Mouse (Mus musculus) heart, embryonic 12.5 days (tissue): Measurements from ENCODE around the gene Tom1l2. TPM values are rescaled to one million over a fixed set of nuclear protein-coding genes. Genes with fewer than 3 reads are reported as not detected.

Source experiments
- ATAC-seq: fragments of 200-750 bp; cut with Nextera tagmentation; 2 replicates; pipeline ENCODE4 v1.8.0; 2017; ENCODE audit warnings: moderate TSS enrichment, moderate library complexity; ENCODE audit not compliant: insufficient number of reproducible peaks, low FRiP score
- H3K27ac ChIP-seq: fragments of 300-500 bp; sonication (generic); 2 replicates; pipeline ENCODE4 v1.5.1; 2016; ENCODE audit warnings: mild to moderate bottlenecking, moderate library complexity; ENCODE audit not compliant: poor library complexity, severe bottlenecking
- H3K27me3 ChIP-seq: fragments of 300-500 bp; sonication (generic); replicated peaks from 2 replicates; pipeline ENCODE4 v1.6.1; 2016; ENCODE audit warnings: mild to moderate bottlenecking, moderate library complexity
- H3K36me3 ChIP-seq: fragments of 300-500 bp; sonication (generic); 2 replicates; pipeline ENCODE4 v1.6.1; 2016; ENCODE audit warnings: mild to moderate bottlenecking, moderate library complexity
- H3K4me1 ChIP-seq: fragments of 300-500 bp; sonication (generic); replicated peaks from 2 replicates; pipeline ENCODE4 v1.6.1; 2016; ENCODE audit warnings: mild to moderate bottlenecking
- H3K4me2 ChIP-seq: fragments of 300-500 bp; sonication (generic); 2 replicates; pipeline ENCODE4 v1.6.1; 2016; ENCODE audit warnings: mild to moderate bottlenecking, moderate library complexity
- H3K4me3 ChIP-seq: fragments of 300-500 bp; sonication (generic); 2 replicates; pipeline ENCODE4 v1.5.1; 2016; ENCODE audit warnings: mild to moderate bottlenecking
- H3K9ac ChIP-seq: fragments of 300-500 bp; sonication (generic); 2 replicates; pipeline ENCODE4 v1.6.1; 2016; ENCODE audit warnings: mild to moderate bottlenecking, moderate library complexity
- H3K9me3 ChIP-seq: fragments of 300-500 bp; sonication (generic); replicated peaks from 2 replicates; pipeline ENCODE4 v1.6.1; 2016; ENCODE audit warnings: mild to moderate bottlenecking, moderate library complexity
- WGBS: fragments of 180-500 bp; shearing (Covaris S2); methylation state at CpG from one replicate; pipeline ENCODE4 v1.1.7; 2016; 5-methylcytosine and 5-hydroxymethylcytosine counted together
- polyA plus RNA-seq: library from polyadenylated mRNA; unstranded; fragments of >200 nt; fragmentation: Nextera tagmentation; extraction: Ambion mirVana; gene quantifications from 2 replicates; pipeline ENCODE4 v1.2.1, GENCODE M21; 2016

Tom1l2 gene
- polyA plus RNA-seq, 1 experiment from 2014 or later, result 32.1 TPM

GRCm38 (mm10) chr11:60189501-60190040 is 163.1 kb downstream of the Tom1l2 start:
- Histone ChIP-seq H3K4me3 (no peak overlapping the region), H3K36me3 (peaks cover 95% of the 10 kb centered on the region), H3K9me3 (peaks cover 4% of the 10 kb centered on the region), H3K4me1 (peaks cover 46% of the 10 kb centered on the region), H3K27ac (peak overlapping the region; percentile 28; the same call in 1 of the 2 replicates), H3K4me2 (no peak overlapping the region), H3K9ac (no peak overlapping the region), H3K27me3 (no peaks in the 10 kb centered on the region)
- ATAC-seq, result no peak
- WGBS, result 79% methylated on average over 21 of the region's 21 CpGs

GRCm38 (mm10) chr11:60188275-60188853 is 164.3 kb downstream of the Tom1l2 start:
- no peak overlapping the region for H3K27ac ChIP-seq
- no peak overlapping the region for H3K4me2 ChIP-seq
- ATAC-seq, result no peak
- H3K9ac ChIP-seq, result no peak overlapping the region
- H3K4me1 ChIP-seq, result peaks cover 55% of the 10 kb centered on the region
- H3K9me3 ChIP-seq, result no peaks in the 10 kb centered on the region
- H3K27me3 ChIP-seq, result no peaks in the 10 kb centered on the region
- 87% methylated on average over 25 of the region's 25 CpGs for WGBS
- H3K4me3 ChIP-seq, result no peak overlapping the region
- peaks cover 83% of the 10 kb centered on the region for H3K36me3 ChIP-seq

- H3K9me3 ChIP-seq, result no peaks in the 10 kb centered on the region
- no peak overlapping the region for H3K4me2 ChIP-seq
- no peaks in the 10 kb centered on the region for H3K27me3 ChIP-seq
- ATAC-seq, result no peak
- H3K4me1 ChIP-seq, result peaks cover 58% of the 10 kb centered on the region
- WGBS, result 90% methylated on average over 11 of the region's 11 CpGs
- peaks cover 70% of the 10 kb centered on the region for H3K36me3 ChIP-seq
- H3K4me3 ChIP-seq, result no peak overlapping the region
- H3K9ac ChIP-seq, result no peak overlapping the region
- no peak overlapping the region for H3K27ac ChIP-seq
Measured at GRCm38 (mm10) chr11:60187070-60187469, 165.6 kb downstream of the Tom1l2 start.

GRCm38 (mm10) chr11:60185396-60186231 is 167.1 kb downstream of the Tom1l2 start:
- no peak overlapping the region for H3K4me2 ChIP-seq
- H3K4me1 ChIP-seq, result peaks cover 72% of the 10 kb centered on the region
- H3K27me3 ChIP-seq, result no peaks in the 10 kb centered on the region
- peak overlapping the region; percentile 3; the same call in 1 of the 2 replicates for H3K9ac ChIP-seq
- H3K4me3 ChIP-seq, result no peak overlapping the region
- no peaks in the 10 kb centered on the region for H3K9me3 ChIP-seq
- peaks cover 56% of the 10 kb centered on the region for H3K36me3 ChIP-seq
- 71% methylated on average over 20 of the region's 20 CpGs for WGBS
- no peak overlapping the region for H3K27ac ChIP-seq
- no peak for ATAC-seq

- peaks cover 73% of the 10 kb centered on the region for H3K4me1 ChIP-seq
- H3K9me3 ChIP-seq, result no peaks in the 10 kb centered on the region
- H3K27ac ChIP-seq, result 0 out of 2 replicates have a peak overlapping the region, but pooled peaks have one; percentile 34
- H3K36me3 ChIP-seq, result peaks cover 47% of the 10 kb centered on the region
- 43% methylated on average over 22 of the region's 22 CpGs for WGBS
- H3K4me3 ChIP-seq, result no peak overlapping the region
- no peak for ATAC-seq
- H3K27me3 ChIP-seq, result no peaks in the 10 kb centered on the region
- H3K4me2 ChIP-seq, result no peak overlapping the region
- H3K9ac ChIP-seq, result peak overlapping the region; percentile 3; the same call in 1 of the 2 replicates
Measured at GRCm38 (mm10) chr11:60184346-60185325, 168.1 kb downstream of the Tom1l2 start.

GRCm38 (mm10) chr11:60182741-60183140 is 170.0 kb downstream of the Tom1l2 start:
- H3K27ac ChIP-seq, result peak overlapping the region; percentile 42
- 65% methylated on average over 2 of the region's 2 CpGs for WGBS

GRCm38 (mm10) chr11:60182116-60182670 is 170.5 kb downstream of the Tom1l2 start:
- no peak for ATAC-seq
- peaks cover 92% of the 10 kb centered on the region for H3K4me1 ChIP-seq
- H3K9ac ChIP-seq, result peak overlapping the region; percentile 38; the same call in 1 of the 2 replicates
- peak overlapping the region; percentile 5; the same call in 1 of the 2 replicates for H3K4me2 ChIP-seq
- 66% methylated on average over 12 of the region's 12 CpGs for WGBS
- no peak overlapping the region for H3K4me3 ChIP-seq
- no peaks in the 10 kb centered on the region for H3K9me3 ChIP-seq
- peak overlapping the region; percentile 42 for H3K27ac ChIP-seq
- no peaks in the 10 kb centered on the region for H3K27me3 ChIP-seq
- peaks cover 22% of the 10 kb centered on the region for H3K36me3 ChIP-seq

More at GRCm38 (mm10) chr11:60182741-60183140, 170.0 kb downstream of the Tom1l2 start:
- H3K4me1 ChIP-seq, result peaks cover 86% of the 10 kb centered on the region
- no peaks in the 10 kb centered on the region for H3K27me3 ChIP-seq
- no peak overlapping the region for H3K4me2 ChIP-seq
- no peak for ATAC-seq
- H3K9me3 ChIP-seq, result no peaks in the 10 kb centered on the region
- H3K4me3 ChIP-seq, result no peak overlapping the region
- H3K9ac ChIP-seq, result peak overlapping the region; percentile 38; the same call in 1 of the 2 replicates
- peaks cover 28% of the 10 kb centered on the region for H3K36me3 ChIP-seq

- Histone ChIP-seq H3K4me1 (peaks cover 88% of the 10 kb centered on the region), H3K36me3 (peaks cover 5% of the 10 kb centered on the region; the same call in 1 of the 2 replicates), H3K9me3 (no peaks in the 10 kb centered on the region), H3K9ac (peak overlapping the region; percentile 89; the same call in 1 of the 2 replicates), H3K27me3 (no peaks in the 10 kb centered on the region), H3K4me2 (peak overlapping the region; percentile 99; the same call in 1 of the 2 replicates), H3K4me3 (no peak overlapping the region), H3K27ac (peak overlapping the region; percentile 97)
- no peak for ATAC-seq
Measured at GRCm38 (mm10) chr11:60178506-60178905, 174.2 kb downstream of the Tom1l2 start.

- 52% methylated on average over 6 of the region's 6 CpGs for WGBS
- H3K9me3 ChIP-seq, result no peaks in the 10 kb centered on the region
- H3K27me3 ChIP-seq, result no peaks in the 10 kb centered on the region
- peaks cover 5% of the 10 kb centered on the region; the same call in 1 of the 2 replicates for H3K36me3 ChIP-seq
- no peak for ATAC-seq
- peak overlapping the region; percentile 65 for H3K4me3 ChIP-seq
- H3K4me2 ChIP-seq, result peak overlapping the region; percentile 99
- H3K9ac ChIP-seq, result peak overlapping the region; percentile 89
- H3K27ac ChIP-seq, result peak overlapping the region; percentile 97
- peaks cover 88% of the 10 kb centered on the region for H3K4me1 ChIP-seq
Measured at GRCm38 (mm10) chr11:60178005-60178404, 174.7 kb downstream of the Tom1l2 start.
